Mouse (Mus musculus) myocyte (in vitro differentiated cells): ENCODE measurements at regions not wholly inside any gene's neighbourhood (a gene's known extent, or its start where the extent isn't known, plus 50 kb on each side); places are given as distances from the start of the nearest gene placed in this dataset.

Experiments used
- CEBPB ChIP-seq: IDR thresholded peaks from 2 replicates; pipeline ENCODE4 v1.6.1; 2011; ENCODE audit warnings: mild to moderate bottlenecking, moderate library complexity; ENCODE audit not compliant: poor library complexity, insufficient read depth, severe bottlenecking
- E2F4 ChIP-seq: IDR thresholded peaks from one replicate; pipeline ENCODE4 v1.6.1; 2011; ENCODE audit warnings: mild to moderate bottlenecking, control low read depth, moderate library complexity; ENCODE audit not compliant: insufficient read depth
- MAX ChIP-seq: IDR thresholded peaks from one replicate; pipeline ENCODE4 v1.6.1; 2011; ENCODE audit warnings: low read depth, mild to moderate bottlenecking, control low read depth
- POLR2A ChIP-seq: IDR thresholded peaks from one replicate; pipeline ENCODE4 v1.6.1; 2011; ENCODE audit warnings: low read depth, mild to moderate bottlenecking, control low read depth, moderate library complexity; ENCODE audit not compliant: insufficient read length

- TF ChIP-seq POLR2A: no peak
- no peak for TF ChIP-seq CEBPB
- TF ChIP-seq E2F4: no peak
- TF ChIP-seq MAX: no peak
Measured at GRCm38 (mm10) chr13:71269496-71269895, 427.9 kb upstream of the Adamts16 start.
